Mouse (Mus musculus) kidney, adult 2 months (tissue): ENCODE measurements around the gene Proca1. TPM values are rescaled to one million over a fixed set of nuclear protein-coding genes. Genes with fewer than 3 reads are reported as not detected.

Source experiments
- DNase-seq: peaks from one replicate; pipeline ENCODE4 v3.0.0; 2021
- H3K27ac ChIP-seq: fragments of 200-500 bp; 2 replicates; pipeline ENCODE4 v1.5.1; 2012; ENCODE audit warnings: low read depth, low read length, control low read depth, inconsistent platforms; ENCODE audit not compliant: insufficient read depth
- H3K27me3 ChIP-seq: fragments of 200-500 bp; replicated peaks from 2 replicates; pipeline ENCODE4 v1.6.1; 2012; ENCODE audit warnings: mild to moderate bottlenecking, moderate library complexity, low read length, inconsistent platforms; ENCODE audit not compliant: control insufficient read depth, insufficient read depth
- H3K36me3 ChIP-seq: fragments of 200-500 bp; 2 replicates; pipeline ENCODE4 v1.6.1; 2012; ENCODE audit warnings: mild to moderate bottlenecking, moderate library complexity, low read length, inconsistent platforms; ENCODE audit not compliant: control insufficient read depth, insufficient read depth
- H3K4me1 ChIP-seq: fragments of 200-500 bp; 2 replicates; pipeline ENCODE4 v1.6.1; 2011; ENCODE audit warnings: low read length; ENCODE audit not compliant: control insufficient read depth, insufficient read depth
- H3K4me3 ChIP-seq: fragments of 200-500 bp; 2 replicates; pipeline ENCODE4 v1.5.1; 2011; ENCODE audit warnings: mild to moderate bottlenecking, low read depth, low read length, control low read depth; ENCODE audit not compliant: insufficient read depth
- CTCF ChIP-seq: fragments of 200-500 bp; conservative IDR thresholded peaks from 2 replicates; pipeline ENCODE4 v1.5.1; 2011; ENCODE audit warnings: low read depth, mild to moderate bottlenecking, control low read depth, low read length, moderate library complexity, mixed read lengths; ENCODE audit not compliant: insufficient read depth, insufficient read length
- POLR2A ChIP-seq: fragments of 200-500 bp; IDR thresholded peaks from one replicate; pipeline ENCODE4 v1.6.1; 2011; ENCODE audit warnings: low read depth, low read length, control low read depth
- WGBS: fragments of 180-500 bp; shearing (Covaris S2); methylation state at CpG from one replicate; pipeline ENCODE4 v1.1.7; 2018; 5-methylcytosine and 5-hydroxymethylcytosine counted together
- polyA plus RNA-seq: library from polyadenylated mRNA; depleted of rRNA; stranded (reverse); fragments of >200 nt; gene quantifications from 2 replicates; pipeline ENCODE4 v1.2.3, GENCODE M21; 2012

Proca1 gene
- polyA plus RNA-seq, 1 experiment = 1.8 TPM

DNA sequence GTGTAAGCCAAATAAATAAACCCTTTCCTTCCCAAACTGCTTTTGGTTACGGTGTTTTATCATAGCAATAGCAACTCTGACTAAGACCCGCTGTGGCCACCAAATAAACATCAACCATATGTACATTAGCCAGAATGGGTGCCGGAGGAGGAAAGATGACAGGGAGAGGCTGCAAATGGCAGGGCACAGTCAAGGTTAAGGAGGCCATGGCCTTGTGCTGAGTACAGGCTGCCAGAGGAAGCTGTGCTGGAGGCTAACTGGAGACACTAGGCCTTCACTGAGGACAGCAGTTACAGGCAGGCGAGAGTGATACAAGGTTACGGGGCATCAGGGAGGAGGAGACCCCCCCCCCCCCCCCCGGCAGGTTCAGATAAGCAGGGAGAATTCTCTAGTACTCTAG is 16.7 kb downstream of the Proca1 start:
- no peaks in the 10 kb centered on the region for H3K27me3 ChIP-seq
- no peaks in the 10 kb centered on the region for H3K4me1 ChIP-seq
- H3K36me3 ChIP-seq = peaks cover 10% of the 10 kb centered on the region; the same call in 1 of the 2 replicates
- no peak overlapping the region for H3K27ac ChIP-seq
- no peak overlapping the region for H3K4me3 ChIP-seq
- TF ChIP-seq CTCF (no peak), POLR2A (no peak)
- WGBS = 85% methylated on average over 6 of the region's 6 CpGs
- no peak for DNase-seq

DNA sequence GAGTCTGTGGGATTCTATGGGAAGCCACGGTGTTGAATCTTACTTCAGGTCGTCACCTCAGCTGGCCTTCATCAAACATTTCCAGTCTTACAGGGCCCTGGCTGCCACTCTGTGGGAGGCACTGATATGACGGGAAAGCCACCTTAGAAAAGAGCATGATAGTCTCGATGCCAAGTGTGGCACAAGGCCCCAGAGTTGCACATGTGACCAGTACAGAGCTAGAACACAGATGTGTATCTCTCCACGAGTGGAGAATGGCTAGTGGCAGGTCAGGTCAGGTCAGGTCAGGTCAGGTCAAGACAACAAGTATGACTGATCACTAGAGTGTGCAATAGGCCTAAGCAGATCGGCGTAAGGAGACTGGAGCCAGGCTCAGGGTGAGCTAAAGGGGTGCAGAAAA is 17.4 kb downstream of the Proca1 start:
- H3K27ac ChIP-seq = no peak overlapping the region
- H3K4me3 ChIP-seq = no peak overlapping the region
- DNase-seq = no peak
- WGBS = 57% methylated on average over 7 of the region's 7 CpGs
- no peaks in the 10 kb centered on the region for H3K4me1 ChIP-seq
- peaks cover 12% of the 10 kb centered on the region for H3K36me3 ChIP-seq
- TF ChIP-seq POLR2A = no peak
- no peak for TF ChIP-seq CTCF
- H3K27me3 ChIP-seq = no peaks in the 10 kb centered on the region

DNA sequence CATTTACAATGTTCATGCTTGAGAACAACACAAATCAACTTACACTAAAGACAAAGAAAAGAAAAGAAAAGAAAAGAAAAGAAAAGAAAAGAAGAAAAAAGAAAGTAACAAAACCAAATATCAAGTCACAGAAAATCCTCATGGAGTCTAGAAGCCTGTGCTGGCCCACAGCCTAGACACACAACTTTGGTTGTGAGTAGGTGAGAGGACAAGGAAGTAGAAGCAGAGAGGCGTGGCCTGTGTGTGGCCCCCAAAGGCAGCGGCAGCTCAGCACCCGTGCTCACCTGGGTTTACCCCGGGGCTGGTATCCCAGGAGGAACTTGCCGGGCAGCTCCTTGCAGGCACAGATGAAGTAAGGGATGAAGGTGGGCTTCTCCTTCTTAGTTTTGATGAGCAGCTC is 18.3 kb downstream of the Proca1 start:
- no peak for DNase-seq
- no peak for TF ChIP-seq POLR2A
- TF ChIP-seq CTCF = no peak
- Histone ChIP-seq H3K4me1 (no peaks in the 10 kb centered on the region), H3K36me3 (peaks cover 15% of the 10 kb centered on the region), H3K27me3 (no peaks in the 10 kb centered on the region), H3K27ac (no peak overlapping the region), H3K4me3 (no peak overlapping the region)
- WGBS = 89% methylated on average over 5 of the region's 5 CpGs

GRCm38 (mm10) chr11:78213086-78213817 is 20.1 kb downstream of the Proca1 start:
- WGBS = 90% methylated on average over 14 of the region's 14 CpGs
- Histone ChIP-seq H3K4me3 (no peak overlapping the region), H3K4me1 (no peaks in the 10 kb centered on the region), H3K27ac (no peak overlapping the region), H3K36me3 (peaks cover 21% of the 10 kb centered on the region), H3K27me3 (no peaks in the 10 kb centered on the region)
- TF ChIP-seq POLR2A = no peak
- TF ChIP-seq CTCF = no peak
- peak; percentile 26 for DNase-seq

GRCm38 (mm10) chr11:78215709-78216317 is 22.6 kb downstream of the Proca1 start:
- Histone ChIP-seq H3K4me3 (no peak overlapping the region), H3K36me3 (peaks cover 33% of the 10 kb centered on the region), H3K27me3 (no peaks in the 10 kb centered on the region), H3K27ac (no peak overlapping the region), H3K4me1 (no peaks in the 10 kb centered on the region)
- 79% methylated on average over 11 of the region's 11 CpGs for WGBS
- TF ChIP-seq POLR2A (no peak), CTCF (no peak)
- DNase-seq = no peak

DNA sequence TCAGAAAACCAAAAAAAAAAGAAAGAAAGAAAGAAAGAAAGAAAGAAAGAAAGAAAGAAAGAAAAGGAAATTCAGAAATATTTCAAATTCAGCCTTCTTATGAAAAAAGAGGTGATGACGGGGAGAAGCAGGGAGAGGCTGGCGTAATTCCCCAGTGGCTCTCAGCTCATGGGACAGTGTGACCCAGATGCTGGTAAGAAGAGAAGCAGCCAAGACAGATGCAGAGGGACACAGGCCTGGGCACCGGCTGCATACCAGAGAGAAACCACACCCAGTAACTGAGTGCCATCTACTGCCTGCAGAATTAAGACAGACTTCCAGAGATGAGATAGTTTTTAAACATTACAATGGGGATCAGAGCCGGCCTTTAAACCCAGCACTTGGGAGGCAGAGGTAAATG is 30.4 kb downstream of the Proca1 start:
- peaks cover 19% of the 10 kb centered on the region for H3K36me3 ChIP-seq
- H3K4me1 ChIP-seq = no peaks in the 10 kb centered on the region
- TF ChIP-seq POLR2A (no peak), CTCF (no peak)

DNA sequence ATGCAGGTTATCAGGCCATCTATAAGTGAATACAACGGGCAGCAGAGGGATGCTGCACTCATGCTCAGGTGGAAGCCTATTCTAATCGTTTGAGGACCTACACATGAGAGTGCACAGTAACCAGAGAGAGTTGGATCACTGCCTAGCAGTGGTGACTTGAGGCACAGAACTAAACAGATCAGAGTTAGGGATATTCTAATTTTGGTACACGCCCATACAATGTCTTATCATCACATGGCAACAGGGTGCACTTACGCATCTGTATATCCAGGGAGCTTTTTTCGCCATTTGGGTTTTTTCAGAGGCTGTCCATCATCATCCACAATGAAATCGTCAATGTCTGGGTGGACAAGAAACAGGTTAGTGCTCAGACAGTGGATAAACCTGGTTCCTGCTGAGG is 38.3 kb downstream of the Proca1 start:
- no peak overlapping the region for H3K4me3 ChIP-seq
- no peak overlapping the region for H3K27ac ChIP-seq
- no peaks in the 10 kb centered on the region for H3K4me1 ChIP-seq
- no peaks in the 10 kb centered on the region for H3K27me3 ChIP-seq
- peaks cover 16% of the 10 kb centered on the region for H3K36me3 ChIP-seq
- no peak for TF ChIP-seq CTCF
- no peak for TF ChIP-seq POLR2A
- WGBS = 93% methylated on average over 6 of the region's 6 CpGs
- DNase-seq = no peak

More for the DNA sequence above, 30.4 kb downstream of the Proca1 start:
- no peaks in the 10 kb centered on the region for H3K27me3 ChIP-seq
- no peak overlapping the region for H3K27ac ChIP-seq
- 91% methylated on average over 4 of the region's 4 CpGs for WGBS
- no peak for DNase-seq
- H3K4me3 ChIP-seq = no peak overlapping the region
